Mouse (Mus musculus): ENCODE measurements around the gene Tefm. TPM values are rescaled to one million over a fixed set of nuclear protein-coding genes. Genes with fewer than 3 reads are reported as not detected.

Gene Tefm
- polyA plus RNA-seq, 1 experiment = 13.0 TPM

DNA sequence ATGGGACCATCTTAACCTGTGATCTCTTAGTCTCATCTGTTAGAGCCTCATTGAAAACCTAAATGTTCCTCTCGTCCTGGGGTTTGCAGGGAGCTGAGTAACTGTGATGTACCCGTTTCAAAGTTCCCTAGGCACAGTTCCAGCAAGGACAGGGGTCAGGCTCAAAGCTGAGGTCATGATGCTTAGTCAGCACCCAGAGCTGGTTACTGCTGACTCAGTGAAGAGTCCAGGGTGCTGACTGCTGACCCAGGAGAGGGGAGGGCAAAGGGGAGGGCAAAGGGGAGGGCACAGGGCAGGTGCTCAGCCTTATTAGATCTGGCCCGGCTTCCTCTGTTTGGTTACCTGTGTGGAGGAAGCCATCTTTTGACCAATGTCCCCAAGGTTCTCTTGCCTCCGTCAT, 29.9 kb upstream of the Tefm start:
- Histone ChIP-seq H3K79me2 (ENCODE audit: control insufficient read depth, insufficient read depth) (no peaks in the 10 kb centered on the region), H3K36me3 (ENCODE audit: control insufficient read depth, insufficient read depth) (no peaks in the 10 kb centered on the region), H3K4me2 (ENCODE audit: low read depth) (no peak overlapping the region), H3ac (ENCODE audit: control insufficient read depth, insufficient read length) (no peak overlapping the region), H3K27me3 (ENCODE audit: control insufficient read depth, insufficient read depth, insufficient read length) (no peaks in the 10 kb centered on the region), H3K4me3 (no peak overlapping the region)
- no peak for TF ChIP-seq MAX (IDR thresholded peaks at IDR 0.05; ENCODE audit: low read depth)

DNA sequence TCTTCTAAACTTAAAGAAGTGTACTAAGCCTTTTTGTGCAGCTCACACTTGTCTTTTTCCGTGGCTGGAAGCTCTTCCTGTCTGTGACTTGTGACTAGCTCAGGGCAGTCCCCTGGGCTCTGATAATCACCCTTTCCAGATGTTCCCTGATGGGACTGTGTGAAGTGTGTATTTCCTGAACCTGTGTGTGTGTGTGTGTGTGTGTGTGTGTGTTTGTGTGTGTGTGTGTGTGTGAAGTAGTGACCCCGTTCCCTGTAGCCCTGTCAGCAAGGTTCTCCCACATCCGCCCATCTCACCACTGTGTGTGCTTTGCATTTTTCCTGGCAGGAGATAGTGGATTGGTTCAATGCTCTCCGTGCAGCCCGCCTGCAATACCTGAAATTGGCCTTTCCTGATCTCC, 28.4 kb upstream of the Tefm start:
- no peaks in the 10 kb centered on the region for H3K36me3 ChIP-seq (ENCODE audit: control insufficient read depth, insufficient read depth)
- no peak overlapping the region for H3K4me3 ChIP-seq
- no peak overlapping the region for H3K4me2 ChIP-seq (ENCODE audit: low read depth)
- no peak overlapping the region for H3ac ChIP-seq (ENCODE audit: control insufficient read depth, insufficient read length)
- no peak for TF ChIP-seq MAX (IDR thresholded peaks at IDR 0.05; ENCODE audit: low read depth)
- no peak for TF ChIP-seq TCF3 (IDR thresholded peaks at IDR 0.05; ENCODE audit: insufficient read length, low read depth)
- no peak for TF ChIP-seq E2F4 (IDR thresholded peaks at IDR 0.05; ENCODE audit: insufficient read depth)
- TF ChIP-seq USF1 (IDR thresholded peaks at IDR 0.05; ENCODE audit: low read depth) = no peak
- no peaks in the 10 kb centered on the region for H3K27me3 ChIP-seq (ENCODE audit: control insufficient read depth, insufficient read depth, insufficient read length)
- no peaks in the 10 kb centered on the region for H3K79me2 ChIP-seq (ENCODE audit: control insufficient read depth, insufficient read depth)

DNA sequence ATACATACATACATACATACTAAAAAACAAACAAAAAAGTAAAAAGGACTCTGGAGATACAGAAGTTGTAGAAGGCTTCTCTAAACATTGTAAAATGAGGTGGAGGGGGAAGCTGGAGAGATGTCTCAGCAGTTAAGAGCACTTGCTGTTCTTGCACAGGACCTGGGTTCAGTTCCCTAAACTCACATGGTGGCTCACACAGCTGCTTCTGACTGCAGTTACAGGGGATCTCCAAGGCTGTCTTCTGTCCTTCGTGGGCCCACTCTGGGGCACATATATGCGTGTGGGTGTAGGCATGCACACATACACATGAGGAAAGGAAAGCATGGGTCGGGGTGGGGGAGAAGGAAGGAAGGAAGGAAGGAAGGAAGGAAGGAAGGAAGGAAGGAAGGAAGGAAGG, 27.7 kb upstream of the Tefm start:
- H3K4me2 ChIP-seq (ENCODE audit: low read depth) = no peak overlapping the region
- H3K4me3 ChIP-seq = no peak overlapping the region
- no peaks in the 10 kb centered on the region for H3K27me3 ChIP-seq (ENCODE audit: control insufficient read depth, insufficient read depth, insufficient read length)
- H3K79me2 ChIP-seq (ENCODE audit: control insufficient read depth, insufficient read depth) = no peaks in the 10 kb centered on the region
- TF ChIP-seq MYOG (IDR thresholded peaks at IDR 0.05; ENCODE audit: control insufficient read depth in 1 of 3, insufficient read depth in 1 of 3, insufficient read length in 2 of 3, low read depth in 2 of 3) = no peak
- no peak for TF ChIP-seq E2F4 (IDR thresholded peaks at IDR 0.05; ENCODE audit: insufficient read depth)
- TF ChIP-seq CEBPB (IDR thresholded peaks at IDR 0.05; ENCODE audit: insufficient read depth, poor library complexity, severe bottlenecking) = no peak
- no peak for TF ChIP-seq POLR2A (IDR thresholded peaks at IDR 0.05; ENCODE audit: insufficient read length, low read depth)
- no peak for TF ChIP-seq TCF12 (IDR thresholded peaks at IDR 0.05; ENCODE audit: insufficient read depth, poor library complexity, severe bottlenecking)
- no peak for TF ChIP-seq POLR2AphosphoS2 (IDR thresholded peaks at IDR 0.05; ENCODE audit: insufficient read length, low read depth)
- no peak for TF ChIP-seq REST (IDR thresholded peaks at IDR 0.05; ENCODE audit: insufficient read depth, insufficient read length)
- H3ac ChIP-seq (ENCODE audit: control insufficient read depth, insufficient read length) = no peak overlapping the region
- H3K36me3 ChIP-seq (ENCODE audit: control insufficient read depth, insufficient read depth) = no peaks in the 10 kb centered on the region

DNA sequence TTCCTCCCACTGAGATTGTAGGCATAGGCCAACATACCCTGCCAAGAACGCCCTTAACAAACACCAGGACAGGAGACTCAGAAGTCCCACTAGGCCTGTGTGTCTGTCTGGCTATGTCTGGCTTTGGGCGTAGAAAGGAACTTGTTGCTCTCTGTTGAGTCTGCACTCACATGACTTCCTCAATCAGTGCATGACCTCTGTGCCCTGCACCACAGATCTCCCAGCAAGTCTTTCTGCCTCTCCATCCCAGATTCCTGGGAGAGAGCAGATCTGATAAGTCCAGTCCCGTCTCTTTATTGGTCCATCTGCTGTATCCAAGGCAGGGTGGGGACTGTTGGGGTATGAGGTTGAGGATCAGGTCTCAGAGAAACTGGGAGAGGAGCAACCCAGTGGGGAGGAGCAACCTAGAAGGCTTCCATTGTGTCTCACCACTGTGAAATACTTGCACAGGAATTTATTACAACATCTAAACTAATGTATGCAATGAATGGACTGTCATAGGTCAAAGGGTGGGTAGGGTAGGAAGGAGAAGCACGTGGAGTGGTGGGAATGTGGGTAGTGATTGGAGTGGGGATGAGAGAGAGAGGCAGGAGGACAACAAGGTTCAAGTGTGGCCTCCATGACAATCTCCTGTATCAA, 26.8 kb upstream of the Tefm start:
- no peaks in the 10 kb centered on the region for H3K27me3 ChIP-seq (ENCODE audit: control insufficient read depth, insufficient read depth, insufficient read length)
- no peak overlapping the region for H3ac ChIP-seq (ENCODE audit: control insufficient read depth, insufficient read length)
- TF ChIP-seq USF1 (IDR thresholded peaks at IDR 0.05; ENCODE audit: low read depth) = no peak
- no peak for TF ChIP-seq SRF (IDR thresholded peaks at IDR 0.05; ENCODE audit: control insufficient read depth, insufficient read length, low read depth)
- TF ChIP-seq CEBPB (IDR thresholded peaks at IDR 0.05; ENCODE audit: insufficient read depth, poor library complexity, severe bottlenecking) = no peak
- no peak for TF ChIP-seq REST (IDR thresholded peaks at IDR 0.05; ENCODE audit: insufficient read depth, insufficient read length)
- TF ChIP-seq MYOG (IDR thresholded peaks at IDR 0.05; ENCODE audit: control insufficient read depth in 1 of 3, insufficient read depth in 1 of 3, insufficient read length in 2 of 3, low read depth in 2 of 3) = no peak
- no peak for TF ChIP-seq MYOD1 (IDR thresholded peaks at IDR 0.05; ENCODE audit: control insufficient read depth in 1 of 3, insufficient read length in 2 of 3, low read depth in 2 of 3)
- TF ChIP-seq MAX (IDR thresholded peaks at IDR 0.05; ENCODE audit: low read depth) = no peak
- no peak for TF ChIP-seq TCF3 (IDR thresholded peaks at IDR 0.05; ENCODE audit: insufficient read length, low read depth)
- TF ChIP-seq E2F4 (IDR thresholded peaks at IDR 0.05; ENCODE audit: insufficient read depth) = no peak
- TF ChIP-seq POLR2AphosphoS2 (IDR thresholded peaks at IDR 0.05; ENCODE audit: insufficient read length, low read depth) = no peak
- no peaks in the 10 kb centered on the region for H3K36me3 ChIP-seq (ENCODE audit: control insufficient read depth, insufficient read depth)
- H3K4me3 ChIP-seq = no peak overlapping the region
- H3K79me2 ChIP-seq (ENCODE audit: control insufficient read depth, insufficient read depth) = no peaks in the 10 kb centered on the region
- H3K4me2 ChIP-seq (ENCODE audit: low read depth) = no peak overlapping the region

DNA sequence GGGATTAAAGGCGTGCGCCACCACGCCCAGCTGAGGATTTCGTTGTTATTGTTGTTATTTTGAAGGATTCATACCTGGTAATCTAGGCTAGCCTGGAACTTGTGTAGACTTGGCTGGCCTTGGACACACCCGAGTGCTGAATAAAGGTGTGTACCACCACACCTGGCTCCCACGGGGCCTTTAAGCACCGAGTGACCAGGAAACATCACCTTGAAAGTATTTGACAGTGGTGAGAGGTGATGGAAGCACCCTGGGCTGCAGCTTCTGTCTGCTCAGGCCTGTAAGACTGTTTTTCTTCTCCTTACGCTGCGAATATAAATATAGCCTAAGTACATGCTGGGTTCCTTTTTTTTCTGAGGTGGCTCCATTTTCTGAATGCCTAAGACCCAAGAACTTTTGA, 26.1 kb upstream of the Tefm start:
- H3K27me3 ChIP-seq (ENCODE audit: control insufficient read depth, insufficient read depth, insufficient read length) = no peaks in the 10 kb centered on the region
- no peaks in the 10 kb centered on the region for H3K36me3 ChIP-seq (ENCODE audit: control insufficient read depth, insufficient read depth)
- H3K79me2 ChIP-seq (ENCODE audit: control insufficient read depth, insufficient read depth) = no peaks in the 10 kb centered on the region
- no peak for TF ChIP-seq MYOG (IDR thresholded peaks at IDR 0.05; ENCODE audit: control insufficient read depth in 1 of 3, insufficient read depth in 1 of 3, insufficient read length in 2 of 3, low read depth in 2 of 3)
- TF ChIP-seq POLR2AphosphoS2 (IDR thresholded peaks at IDR 0.05; ENCODE audit: insufficient read length, low read depth) = no peak
- no peak for TF ChIP-seq USF1 (IDR thresholded peaks at IDR 0.05; ENCODE audit: low read depth)
- no peak for TF ChIP-seq MYOD1 (IDR thresholded peaks at IDR 0.05; ENCODE audit: control insufficient read depth in 1 of 3, insufficient read length in 2 of 3, low read depth in 2 of 3)
- no peak for TF ChIP-seq TCF12 (IDR thresholded peaks at IDR 0.05; ENCODE audit: insufficient read depth, poor library complexity, severe bottlenecking)
- no peak for TF ChIP-seq REST (IDR thresholded peaks at IDR 0.05; ENCODE audit: insufficient read depth, insufficient read length)
- TF ChIP-seq CEBPB (IDR thresholded peaks at IDR 0.05; ENCODE audit: insufficient read depth, poor library complexity, severe bottlenecking) = no peak
- no peak for TF ChIP-seq E2F4 (IDR thresholded peaks at IDR 0.05; ENCODE audit: insufficient read depth)
- no peak for TF ChIP-seq MAX (IDR thresholded peaks at IDR 0.05; ENCODE audit: low read depth)
- H3ac ChIP-seq (ENCODE audit: control insufficient read depth, insufficient read length) = no peak overlapping the region
- H3K4me2 ChIP-seq (ENCODE audit: low read depth) = no peak overlapping the region
- H3K4me3 ChIP-seq = no peak overlapping the region

All from myocyte (in vitro differentiated cells).